Mouse (Mus musculus) monocyte, adult 59 days (primary cell): ENCODE results near the gene Clrn3. TPM values are rescaled to one million over a fixed set of nuclear protein-coding genes. Genes with fewer than 3 reads are reported as not detected.

Source experiments
- total RNA-seq, 2 experiments: library from RNA; stranded (reverse); gene quantifications; one replicate each; pipeline ENCODE4 v1.2.4; 2023

Gene Clrn3
- not detected for total RNA-seq

GRCm38 (mm10) chr7:135528515-135528914, at the start of gene Clrn3:
Gene Clrn3 (minus strand): TSS chr7:135528654.

GRCm38 (mm10) chr7:135537341-135537901, 9.0 kb upstream of the Clrn3 start, which contains the start of gene Ptpre:
Gene Ptpre (plus strand): TSS chr7:135537481.

Other genes starting within 250 kb of the Clrn3 start
- not detected for gene Foxi2, start 118.3 kb downstream of the Clrn3 start, total RNA-seq
- 100 to 1,000 TPM; 137 to 145 TPM for gene Ptpre, start 8.8 kb upstream of the Clrn3 start, total RNA-seq
- gene Mki67, start 187.7 kb upstream of the Clrn3 start, total RNA-seq, result 1 to 10 TPM; 5.3 to 6.2 TPM